Mouse (Mus musculus): ENCODE measurements around the gene Zfhx3.

Gene Zfhx3

DNA sequence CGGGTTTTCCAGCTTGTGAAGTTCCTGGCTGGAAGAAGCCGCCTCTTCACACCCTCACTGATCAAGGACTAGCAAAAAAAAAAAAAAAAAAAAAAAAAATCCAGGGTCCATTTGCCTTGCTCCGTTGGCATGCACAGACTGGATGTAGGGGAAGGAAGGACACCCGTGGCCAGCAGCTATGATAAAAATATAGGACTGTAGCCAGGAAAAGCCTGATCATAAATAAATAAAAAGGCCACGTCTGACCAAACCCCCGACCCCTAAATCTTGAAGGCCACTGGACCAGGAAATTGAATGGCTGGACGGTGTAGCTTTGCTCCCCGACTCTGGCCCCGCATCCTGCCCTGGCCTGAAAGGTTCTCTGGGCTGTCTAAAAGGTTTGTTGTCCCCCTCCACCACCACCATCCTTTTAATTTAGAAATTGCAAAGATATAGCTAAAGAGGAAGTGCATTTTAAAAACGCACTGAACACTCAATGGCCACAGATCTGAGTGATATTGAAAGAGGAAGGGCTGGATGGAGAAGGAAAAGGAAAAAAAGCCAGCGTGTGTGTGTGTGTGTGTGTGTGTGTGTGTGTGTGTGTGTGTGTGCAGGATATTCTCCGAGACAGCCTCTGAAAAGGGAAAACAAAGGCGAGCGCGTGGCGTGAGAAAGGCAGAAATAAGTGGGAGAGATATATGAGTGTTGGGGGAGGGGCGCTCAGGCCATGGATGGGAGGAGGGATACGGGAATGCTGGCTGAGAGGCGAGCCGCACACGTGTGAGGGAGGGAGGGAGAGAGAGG lies 749.2 kb downstream of the Zfhx3 start:
- no peak for DNase-seq

DNA sequence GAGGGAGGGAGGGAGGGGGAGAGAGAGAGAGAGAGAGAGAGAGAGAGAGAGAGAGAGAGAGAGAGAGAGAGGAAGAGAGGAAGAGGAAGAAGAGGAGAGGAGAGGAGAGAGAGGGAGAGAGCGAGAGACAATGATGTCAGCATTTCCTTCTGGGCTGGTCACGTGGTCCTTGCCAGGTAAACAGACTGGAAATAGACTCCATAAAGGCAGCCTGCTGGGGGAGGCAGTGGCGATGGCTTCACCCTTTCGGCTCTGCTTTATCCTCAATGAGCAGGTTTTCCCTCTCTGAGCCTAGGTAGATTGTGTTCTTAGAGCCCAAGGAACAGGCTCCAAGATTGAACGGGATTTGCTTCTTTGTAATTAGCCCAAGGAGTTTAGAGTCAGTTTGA lies 749.8 kb downstream of the Zfhx3 start:
- no peak for DNase-seq

DNA sequence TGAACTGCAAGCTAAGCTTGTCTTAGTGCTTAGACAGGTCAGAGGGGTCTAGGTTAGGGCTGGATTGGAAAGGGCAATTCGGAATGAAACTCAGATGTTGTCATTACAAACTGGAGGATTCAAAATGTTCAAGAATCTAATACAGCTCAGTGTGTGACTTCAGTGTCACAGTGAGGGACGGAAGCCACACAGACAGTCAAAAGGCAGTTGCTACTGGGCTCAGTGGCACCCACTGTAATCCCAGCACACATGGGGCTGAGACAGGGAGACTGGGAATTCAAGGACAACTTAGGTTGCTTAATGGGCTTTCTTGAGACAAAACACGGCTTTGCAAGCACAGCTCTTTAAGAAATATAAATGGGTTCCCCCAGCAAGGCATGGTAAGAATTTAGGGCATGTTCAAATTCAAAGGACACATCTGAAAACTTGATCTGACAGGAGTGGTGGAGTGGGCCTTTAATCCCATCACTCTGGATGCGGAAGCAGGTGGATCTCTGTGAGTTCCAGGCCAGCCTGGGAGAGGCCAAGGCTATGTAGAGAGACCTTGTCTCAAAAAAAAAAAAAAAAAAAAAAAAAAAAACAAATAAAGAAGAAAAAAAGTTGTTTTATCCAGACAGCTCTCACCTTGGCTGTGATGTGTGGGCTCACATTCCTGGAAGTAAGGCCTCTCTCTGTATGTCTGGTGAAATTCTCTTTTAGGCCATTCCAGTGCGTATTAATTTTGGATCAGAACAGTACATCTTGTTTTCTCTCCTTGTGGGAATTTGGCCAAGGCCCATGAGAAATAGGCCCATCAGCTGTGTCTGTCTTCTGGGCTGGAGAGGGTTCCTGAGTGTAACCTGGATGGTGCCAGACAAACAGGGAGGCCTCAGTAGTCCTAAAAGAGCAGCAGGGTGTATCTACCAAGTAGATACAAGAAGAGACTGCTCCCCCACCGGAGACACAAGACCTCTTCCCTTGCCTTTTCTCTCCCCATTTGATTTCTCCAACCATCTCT lies 750.5 kb downstream of the Zfhx3 start:
- no peak for DNase-seq

DNA sequence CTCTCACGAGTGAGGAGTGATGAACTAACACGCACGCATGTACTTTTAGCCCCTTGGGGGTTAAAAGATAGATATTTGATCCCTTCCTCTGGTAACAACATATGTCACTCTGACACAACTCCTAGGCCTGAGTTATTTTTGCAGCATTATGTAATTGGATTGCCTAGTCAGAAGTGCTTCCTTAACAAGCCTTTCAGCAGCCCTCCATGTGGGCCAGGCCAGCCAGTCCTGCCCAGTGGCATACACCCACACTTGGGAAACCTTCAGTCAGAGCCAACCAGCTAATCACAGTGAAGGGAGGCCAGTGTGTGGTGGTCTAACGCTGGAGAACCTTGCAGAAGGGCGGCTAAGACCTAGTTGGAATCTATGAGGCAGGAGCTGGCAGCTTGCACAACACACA lies 751.4 kb downstream of the Zfhx3 start:
- no peak for DNase-seq

DNA sequence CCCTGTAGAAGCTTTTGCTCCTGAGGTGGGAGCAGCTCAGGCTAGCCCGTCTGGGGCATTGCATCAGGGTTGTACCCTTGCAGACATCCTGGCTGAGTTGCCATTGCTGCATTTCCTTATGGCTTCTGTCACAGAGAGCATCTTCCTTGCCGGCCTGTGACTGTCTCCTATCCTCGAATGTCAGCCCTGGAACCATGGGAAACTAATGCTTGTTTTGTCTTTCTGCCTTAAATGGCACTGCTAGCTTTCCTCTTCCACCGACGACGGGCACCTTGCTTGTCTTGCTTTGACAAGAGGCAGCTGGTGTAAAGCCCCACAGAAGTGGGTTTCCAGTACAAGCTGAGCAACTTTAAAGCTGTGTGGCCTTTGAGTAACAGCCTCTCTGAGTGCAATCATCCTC lies 752.1 kb downstream of the Zfhx3 start:
- DNase-seq, result no peak

DNA sequence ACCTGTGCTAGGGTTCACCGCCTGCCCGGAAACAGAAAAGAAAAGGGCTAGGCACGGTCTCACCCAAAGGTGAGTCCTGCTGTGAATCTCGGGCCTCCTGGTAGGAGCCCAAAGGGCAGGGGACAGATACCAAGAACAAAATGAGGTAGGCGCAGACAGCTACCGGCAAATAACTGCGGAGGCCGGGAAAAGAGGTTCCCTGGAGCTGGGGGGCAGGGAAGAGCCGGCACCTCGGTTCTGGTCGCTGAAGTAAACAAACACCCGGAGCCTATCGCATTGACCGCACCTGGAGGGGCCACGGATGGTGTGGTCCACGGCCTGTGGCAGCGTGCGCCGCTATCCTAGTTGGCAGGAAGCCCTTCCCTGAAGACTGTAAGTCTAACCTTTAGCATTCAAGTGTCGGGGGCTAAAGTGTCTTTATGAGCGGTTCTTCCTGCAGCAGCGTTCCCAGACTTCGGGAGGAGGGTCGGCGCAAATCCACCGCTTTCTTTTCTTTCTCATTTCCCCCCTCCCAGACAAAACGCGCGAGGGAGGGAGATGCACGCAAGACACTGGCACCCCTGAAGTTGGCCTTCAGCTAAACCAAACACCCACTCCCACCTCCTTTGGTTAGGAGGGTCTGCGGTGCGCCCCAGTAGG lies 752.9 kb downstream of the Zfhx3 start:
- DNase-seq, result no peak

DNA sequence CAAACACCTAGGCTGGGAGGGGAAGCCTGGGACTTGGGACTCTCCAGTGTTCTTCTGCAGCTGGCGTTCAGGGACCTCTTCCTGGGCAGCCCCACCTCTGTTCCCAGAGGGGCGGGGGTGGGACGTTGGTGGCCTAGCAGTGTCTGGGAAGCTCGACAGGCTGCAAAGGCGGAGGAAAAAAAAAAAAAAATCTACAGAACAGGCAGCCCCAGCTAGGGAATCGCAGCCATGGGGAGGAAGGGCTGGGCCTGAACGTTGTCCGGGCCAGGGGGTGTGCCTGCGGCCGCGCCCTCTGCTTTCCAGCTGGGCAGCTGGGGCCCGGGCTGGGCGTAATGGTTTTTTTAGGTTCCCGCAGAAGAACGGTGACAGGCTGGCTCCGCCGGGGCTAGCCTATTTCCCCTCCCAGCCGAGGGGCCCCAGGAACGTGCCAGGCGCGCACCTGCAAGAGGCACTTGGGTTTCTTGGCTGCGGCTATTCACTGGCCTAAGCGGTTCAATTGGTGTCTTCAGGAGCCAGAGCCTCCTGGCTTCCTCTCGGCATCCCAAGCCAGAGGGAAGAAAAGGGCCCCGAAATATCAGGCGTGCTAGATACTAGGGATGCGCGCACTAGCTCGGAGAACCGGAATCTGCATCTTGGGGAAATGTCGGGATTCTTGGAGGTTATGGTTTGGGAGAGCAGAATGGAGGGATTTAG lies 753.6 kb downstream of the Zfhx3 start:
- no peak for DNase-seq

DNA sequence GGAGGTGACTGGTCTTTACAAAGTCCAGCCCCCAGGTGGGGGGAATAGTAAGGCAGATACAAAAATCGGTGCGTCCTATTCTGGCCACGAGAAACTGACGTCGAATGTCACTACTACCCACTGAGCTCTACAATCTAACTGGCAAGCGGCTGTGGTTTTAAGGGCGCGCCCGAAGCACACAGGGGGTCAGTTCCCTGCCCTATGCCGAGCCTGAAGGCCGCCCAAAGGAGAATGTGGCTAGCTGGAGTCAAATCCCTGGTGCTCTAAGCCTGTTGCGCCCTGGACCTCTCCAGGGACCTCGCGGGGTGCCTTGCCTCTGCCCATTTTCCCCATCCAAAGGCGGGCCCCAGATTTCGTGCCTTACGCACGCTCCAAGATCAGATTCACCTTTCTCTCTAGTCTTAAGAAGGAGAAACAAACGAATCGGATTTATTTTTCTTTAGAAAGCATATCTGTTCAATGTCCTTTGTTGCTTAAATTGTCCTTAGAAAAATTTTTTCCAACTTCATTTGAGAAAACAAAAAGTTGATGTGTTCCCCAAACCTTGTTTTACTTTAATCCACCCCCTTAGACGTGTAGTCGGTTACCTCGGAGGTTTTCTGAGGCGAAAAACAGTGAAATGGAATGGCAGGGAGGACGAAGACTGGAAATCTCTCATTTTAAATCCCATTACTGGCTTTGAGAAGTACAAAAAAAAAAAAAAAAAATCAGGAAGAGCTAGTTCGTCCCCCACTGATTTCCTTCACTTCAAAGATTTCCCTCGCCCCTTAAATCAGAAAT lies 754.4 kb downstream of the Zfhx3 start:
- no peak for DNase-seq

DNA sequence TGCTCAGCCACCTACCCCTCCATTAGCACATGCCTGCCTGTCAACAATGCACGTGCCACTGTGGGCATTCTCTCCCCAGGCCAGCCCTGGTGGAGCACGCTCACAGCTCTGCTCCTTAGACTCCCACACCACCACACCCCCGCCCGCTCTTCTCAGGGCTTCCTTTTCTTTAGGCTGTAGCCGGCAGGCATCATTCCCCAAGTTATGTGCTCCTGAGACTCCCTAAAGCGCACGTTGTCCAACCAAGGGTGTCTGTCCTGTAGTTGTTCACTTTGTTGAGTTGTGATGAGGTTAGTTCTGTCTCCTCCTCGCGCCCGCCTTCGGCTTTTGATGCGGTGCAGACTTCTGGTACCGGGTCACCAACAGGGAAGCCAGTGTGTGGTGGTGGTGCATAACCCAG lies 755.1 kb downstream of the Zfhx3 start:
- DNase-seq, result no peak

DNA sequence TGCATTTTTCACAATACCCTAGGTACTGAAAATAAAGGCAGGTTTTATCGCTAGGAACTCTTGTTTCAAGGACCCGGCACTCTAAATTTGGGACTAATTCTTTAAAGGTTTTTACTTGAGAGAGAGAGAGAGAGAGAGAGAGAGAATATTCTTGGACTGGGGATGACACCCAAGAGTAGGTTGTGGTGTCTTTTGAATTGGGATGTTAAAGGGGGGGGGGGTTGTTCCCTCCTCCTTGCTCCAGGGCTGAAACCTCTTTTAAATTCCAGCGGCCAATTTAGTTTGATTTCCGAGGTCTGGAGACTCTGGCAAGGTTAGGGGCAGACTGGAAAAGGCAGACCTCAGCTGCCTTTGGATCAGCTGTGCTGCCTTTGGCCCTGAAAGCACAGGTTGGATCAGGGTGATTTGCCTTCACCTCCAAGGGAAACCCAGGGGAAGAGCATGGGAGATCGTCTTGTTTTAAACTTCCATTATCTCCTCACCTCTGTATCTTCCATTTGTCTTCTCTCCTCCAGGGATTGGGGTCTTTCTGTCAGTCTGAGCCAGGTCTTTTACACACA lies 755.7 kb downstream of the Zfhx3 start:
- no peak for DNase-seq

DNA sequence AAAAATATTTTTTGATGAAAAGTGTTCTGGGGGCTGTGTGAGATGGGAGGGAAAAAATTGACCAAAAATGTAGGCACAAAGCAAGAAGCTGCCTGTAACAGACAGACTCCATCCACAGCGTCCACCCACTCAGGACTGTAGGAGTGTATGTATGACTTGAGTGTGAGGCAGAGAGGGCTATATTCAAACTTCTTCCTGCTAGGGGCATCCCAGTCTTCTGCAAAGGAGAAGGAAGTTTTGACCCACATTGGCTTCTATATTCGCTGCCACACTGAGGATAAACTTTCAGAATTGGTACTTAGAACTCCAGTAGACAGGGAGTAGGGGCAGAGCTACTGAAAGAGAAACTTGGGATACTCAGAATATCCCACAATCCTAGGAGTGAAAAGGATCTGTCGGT lies 756.6 kb downstream of the Zfhx3 start:
- DNase-seq, result no peak

DNA sequence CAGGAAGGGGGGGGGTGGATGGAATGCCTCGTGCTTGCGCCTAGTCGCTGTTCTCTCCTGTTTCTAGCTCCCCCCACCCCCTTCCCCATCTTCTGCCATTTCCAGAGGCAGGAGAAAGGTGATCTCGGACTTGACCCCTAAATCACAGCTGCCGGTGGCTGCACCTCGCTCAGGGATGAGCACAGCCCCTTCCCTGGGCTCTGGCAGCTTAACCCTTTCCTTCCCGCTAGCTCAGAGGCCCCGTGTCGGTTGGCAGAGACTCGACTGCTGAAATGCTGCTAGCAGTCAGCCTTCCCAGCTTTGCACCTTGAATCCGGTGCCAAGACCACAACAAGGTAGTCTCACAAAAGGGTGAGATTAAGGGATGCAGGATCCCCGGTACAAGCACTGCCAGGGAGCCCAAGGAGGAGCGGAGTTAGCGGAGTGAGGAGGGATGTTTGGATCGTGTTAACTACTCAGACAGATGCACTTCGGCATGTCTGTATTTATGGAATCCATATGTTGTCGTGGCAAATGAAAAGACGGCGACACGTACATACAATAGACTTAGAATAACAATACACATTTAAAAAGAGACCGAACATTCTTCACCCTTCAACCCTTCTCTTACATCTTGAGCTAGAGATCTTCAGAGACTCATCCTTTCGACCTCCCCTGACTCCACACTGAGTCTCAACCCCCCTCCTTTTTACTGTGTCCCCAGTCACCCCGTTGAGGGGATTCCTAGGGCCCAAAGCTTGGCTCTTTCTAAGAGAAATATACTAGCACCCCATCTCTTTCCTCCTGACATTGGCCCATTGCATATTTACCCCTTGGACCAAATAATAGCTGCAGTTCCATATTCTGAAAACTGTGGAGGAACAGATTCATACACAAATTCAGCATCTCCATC lies 757.3 kb downstream of the Zfhx3 start:
- no peak for DNase-seq

DNA sequence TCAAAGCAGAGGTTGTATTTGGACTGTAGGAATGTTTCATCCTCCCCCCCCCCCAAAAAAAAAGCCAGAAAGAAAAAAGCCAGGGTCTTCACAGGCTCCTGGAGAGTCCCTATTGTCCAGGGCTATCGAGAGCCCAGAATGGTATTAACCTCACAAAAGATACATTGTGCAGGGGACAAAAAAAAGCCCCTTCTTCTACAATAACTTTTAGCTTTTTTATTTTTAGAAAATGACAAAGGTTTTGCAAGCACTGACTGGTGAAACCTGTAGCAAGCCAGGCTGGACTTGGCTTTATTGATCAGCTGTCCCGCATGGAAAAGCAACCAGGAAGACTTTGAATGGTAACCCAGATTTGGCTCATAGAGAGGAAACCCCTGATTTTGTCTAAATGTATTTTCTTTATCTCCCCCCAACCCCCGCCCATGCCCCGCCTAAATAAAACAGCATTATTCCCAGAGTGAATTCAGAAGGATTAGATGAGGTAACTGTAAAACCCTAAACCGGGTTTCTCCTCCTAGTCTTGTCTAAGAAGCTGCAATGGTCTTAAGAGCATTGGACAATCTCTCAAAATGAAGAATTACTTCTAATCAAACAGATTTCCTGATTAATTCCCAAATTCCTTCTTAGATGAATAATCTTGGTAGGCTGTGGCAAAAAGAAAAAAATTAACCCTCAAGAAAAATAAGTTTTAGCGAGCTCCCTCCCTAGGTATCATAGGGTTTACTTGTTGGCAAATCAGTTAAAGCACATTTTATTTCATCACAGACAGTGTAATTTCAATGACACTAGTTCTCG lies 759.1 kb downstream of the Zfhx3 start:
- DNase-seq, result no peak

DNA sequence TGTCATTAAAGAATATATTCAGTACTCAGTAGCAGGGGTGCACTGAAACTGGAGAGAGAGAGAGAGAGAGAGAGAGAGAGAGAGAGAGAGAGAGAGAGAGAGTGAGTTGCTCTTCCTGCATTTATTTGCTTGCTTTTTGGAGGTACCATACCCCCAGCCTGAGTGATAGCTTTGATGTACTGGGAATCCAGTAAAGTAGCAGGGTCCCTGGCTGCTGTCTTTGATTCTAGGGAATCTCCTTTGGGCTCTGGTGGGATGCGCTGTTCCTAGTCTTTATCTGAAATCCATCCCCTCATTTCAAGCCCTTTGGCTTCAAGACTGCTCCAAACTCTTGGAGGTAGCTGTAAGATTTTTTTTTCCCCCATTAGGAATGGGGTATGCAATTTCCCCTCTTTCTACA lies 759.8 kb downstream of the Zfhx3 start:
- no peak for DNase-seq

DNA sequence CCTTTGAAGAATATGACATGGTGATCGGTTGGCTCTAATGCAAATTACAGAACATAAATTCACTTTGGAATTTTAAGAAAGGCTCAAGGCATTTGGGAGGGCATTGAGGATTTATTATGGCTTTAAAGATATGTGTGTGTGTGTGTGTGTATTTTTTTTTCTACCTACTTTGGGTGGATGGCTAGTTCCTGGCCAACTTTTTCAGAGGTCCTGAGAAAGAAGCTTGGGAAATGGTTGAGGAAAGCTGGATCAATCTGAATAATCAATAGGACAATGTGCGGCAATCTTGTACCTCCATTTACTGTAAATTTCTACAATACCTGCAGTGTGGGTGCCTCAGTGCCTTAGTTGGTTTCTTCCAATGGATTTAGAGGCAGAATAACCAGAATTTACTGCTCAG lies 763.3 kb downstream of the Zfhx3 start:
- no peak for DNase-seq

DNA sequence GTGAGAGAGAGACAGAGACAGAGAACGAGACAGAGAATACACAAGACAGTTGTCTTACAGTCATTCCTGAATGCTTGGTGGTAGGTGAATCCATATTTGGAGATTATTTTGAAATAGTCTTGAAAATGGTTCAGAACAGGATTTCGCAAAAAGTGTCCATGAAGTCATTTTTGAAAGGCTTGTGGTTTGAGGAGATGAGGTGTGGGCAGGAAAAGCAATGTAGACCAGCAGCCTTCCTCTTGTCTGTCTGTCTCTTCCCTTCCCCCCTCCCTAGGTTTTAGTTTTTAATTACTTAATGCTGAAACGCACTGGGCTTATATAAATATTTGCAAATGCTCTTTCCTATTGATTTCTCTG lies 764.0 kb downstream of the Zfhx3 start:
- DNase-seq, result no peak

DNA sequence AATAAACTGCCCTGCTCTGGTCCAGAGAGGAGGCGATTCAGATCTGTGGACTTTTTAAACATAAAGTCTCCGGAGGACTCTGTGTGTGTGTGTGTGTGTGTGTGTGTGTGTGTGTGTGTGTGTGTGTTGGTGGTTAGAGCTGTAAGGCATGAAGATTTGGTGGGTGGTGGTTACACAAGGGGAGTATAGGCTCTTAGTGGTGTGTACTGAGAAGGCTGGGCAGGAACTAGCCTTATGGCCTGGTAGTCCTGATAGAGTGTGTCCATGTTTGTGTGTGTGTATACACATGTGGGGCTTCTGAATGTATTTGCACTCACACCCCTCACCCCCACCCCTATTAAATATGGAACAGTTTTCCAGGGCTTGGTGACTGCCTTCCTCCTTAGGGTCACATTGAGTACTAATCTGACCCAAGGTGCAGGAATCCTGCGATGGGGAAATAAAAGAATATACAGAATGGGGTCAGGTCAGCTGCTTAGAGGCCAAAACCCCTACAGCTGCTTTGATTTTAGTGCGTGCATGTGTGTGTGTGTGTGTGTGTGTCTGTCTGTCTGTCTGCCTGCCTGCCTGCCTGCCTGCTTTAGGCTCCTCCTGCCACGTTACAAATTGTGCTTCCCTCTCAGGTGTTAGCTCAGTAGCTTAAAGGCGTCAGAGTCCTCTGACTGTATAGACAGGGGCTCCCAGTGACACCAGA lies 764.6 kb downstream of the Zfhx3 start:
- no peak for DNase-seq

DNA sequence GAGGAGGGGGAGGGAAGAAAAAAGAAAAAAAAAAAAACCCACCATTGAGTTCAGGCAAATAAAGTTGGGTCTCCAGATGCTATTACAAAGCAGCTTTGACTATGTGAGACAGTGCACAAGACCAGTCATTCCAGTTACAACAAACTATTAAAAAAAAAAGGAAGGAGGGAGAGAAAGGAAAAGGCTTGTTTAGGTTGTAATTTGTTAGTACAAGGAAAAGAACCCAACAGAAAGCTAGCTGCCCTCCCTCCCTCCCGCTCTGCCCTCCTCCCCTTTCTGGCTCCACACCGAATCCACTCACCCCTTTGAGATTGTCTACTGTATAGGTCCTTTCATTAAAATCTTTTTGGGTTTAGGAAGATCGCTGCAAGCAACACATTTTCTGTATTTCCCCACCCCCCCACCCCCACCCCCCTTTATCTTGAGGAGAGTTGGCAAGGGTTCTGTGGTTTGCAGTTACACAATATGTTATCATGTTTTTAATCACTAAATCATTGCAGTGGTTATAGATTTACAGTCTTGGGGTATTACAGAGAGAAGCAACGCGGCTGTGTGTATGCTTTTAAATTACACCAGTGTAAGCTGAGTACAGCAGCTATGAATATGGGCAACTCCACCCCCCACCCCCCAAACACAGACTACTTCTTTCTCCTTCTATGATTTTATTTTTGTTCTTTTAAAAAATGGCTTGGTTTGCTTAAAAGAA lies 765.3 kb downstream of the Zfhx3 start:
- no peak for DNase-seq

All from cerebellum, adult 11-12 months (tissue).